Mouse (Mus musculus) embryonic facial prominence, embryonic 10.5 days (tissue): Measurements from ENCODE around the gene Pcsk2. TPM values are rescaled to one million over a fixed set of nuclear protein-coding genes. Genes with fewer than 3 reads are reported as not detected.

Experiments
- DNase-seq: peaks from one replicate; pipeline ENCODE4 v3.0.0-alpha.2; 2017; ENCODE audit warnings: low spot score
- H3K27ac ChIP-seq: fragments of 300-500 bp; sonication (generic); replicated peaks from 2 replicates; pipeline ENCODE4 v1.5.1; 2016; ENCODE audit warnings: mild to moderate bottlenecking
- H3K27me3 ChIP-seq: fragments of 300-500 bp; sonication (generic); replicated peaks from 2 replicates; pipeline ENCODE4 v1.6.1; 2016; ENCODE audit warnings: low read depth, mild to moderate bottlenecking; ENCODE audit not compliant: poor library complexity, severe bottlenecking
- H3K36me3 ChIP-seq: fragments of 300-500 bp; sonication (generic); replicated peaks from 2 replicates; pipeline ENCODE4 v1.6.1; 2016; ENCODE audit warnings: mild to moderate bottlenecking, moderate library complexity
- H3K4me1 ChIP-seq: fragments of 300-500 bp; sonication (generic); 2 replicates; pipeline ENCODE4 v1.6.1; 2016
- H3K4me3 ChIP-seq: fragments of 300-500 bp; sonication (generic); 2 replicates; pipeline ENCODE4 v1.5.1; 2016; ENCODE audit warnings: mild to moderate bottlenecking, moderate library complexity
- H3K9me3 ChIP-seq: fragments of 300-500 bp; sonication (generic); 2 replicates; pipeline ENCODE4 v1.6.1; 2016; ENCODE audit warnings: mild to moderate bottlenecking
- WGBS: fragments of 180-500 bp; shearing (Covaris S2); methylation state at CpG from one replicate; pipeline ENCODE4 v1.1.7; 2016; 5-methylcytosine and 5-hydroxymethylcytosine counted together
- polyA plus RNA-seq: library from polyadenylated mRNA; unstranded; fragments of >200 nt; fragmentation: Nextera tagmentation; extraction: Ambion mirVana; gene quantifications from 2 replicates; pipeline ENCODE4 v1.2.1, GENCODE M21; 2016

Gene Pcsk2
- polyA plus RNA-seq, 1 experiment from 2014 or later, result 0.93 TPM

DNA sequence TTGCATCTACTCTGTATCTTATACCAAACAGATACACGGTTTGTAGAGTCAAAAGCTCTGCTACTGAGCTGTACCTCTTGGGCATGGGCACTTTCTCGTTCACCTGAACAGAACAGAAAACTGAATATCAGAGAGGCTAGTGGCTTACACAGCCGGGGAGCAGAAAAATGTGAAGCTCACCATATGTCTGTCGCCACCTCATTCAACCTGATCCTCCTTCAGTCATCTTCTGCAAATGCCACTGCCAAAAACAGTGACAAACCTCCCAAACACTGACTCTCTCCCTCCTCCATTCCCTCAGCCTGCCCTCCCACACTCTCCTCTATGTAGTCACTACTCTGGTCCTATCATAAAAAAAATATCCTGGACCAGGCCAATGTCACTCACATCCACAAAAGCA, 165.9 kb downstream of the Pcsk2 start:
- Histone ChIP-seq H3K9me3 (no peaks in the 10 kb centered on the region), H3K27ac (no peak overlapping the region), H3K27me3 (no peaks in the 10 kb centered on the region), H3K4me1 (no peaks in the 10 kb centered on the region), H3K36me3 (no peaks in the 10 kb centered on the region), H3K4me3 (no peak overlapping the region)
- no peak for DNase-seq
- WGBS, result 82% methylated on average over 4 of the region's 4 CpGs

DNA sequence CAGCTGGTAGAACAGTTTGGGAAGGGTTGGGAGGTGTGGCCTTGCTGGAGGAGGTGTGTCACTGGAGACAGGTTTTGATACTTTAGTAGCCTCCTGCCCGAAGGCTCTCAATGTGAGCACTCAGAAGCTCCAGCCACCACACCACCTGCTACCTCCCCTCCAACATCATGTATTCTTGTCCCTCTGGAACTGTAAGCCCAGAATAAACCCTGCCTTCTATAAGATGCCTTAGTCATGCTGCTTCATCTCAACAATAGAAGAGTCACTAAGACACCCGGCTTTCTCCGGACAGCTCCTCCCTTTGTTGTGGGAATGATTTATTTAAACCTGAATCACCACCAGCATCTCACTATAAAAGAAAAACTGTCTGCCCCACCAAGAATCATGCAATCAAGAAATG, 166.9 kb downstream of the Pcsk2 start:
- Histone ChIP-seq H3K4me3 (no peak overlapping the region), H3K4me1 (no peaks in the 10 kb centered on the region), H3K36me3 (no peaks in the 10 kb centered on the region), H3K9me3 (no peaks in the 10 kb centered on the region), H3K27ac (no peak overlapping the region), H3K27me3 (no peaks in the 10 kb centered on the region)
- DNase-seq, result no peak
- WGBS, result 85% methylated on average over 3 of the region's 3 CpGs

DNA sequence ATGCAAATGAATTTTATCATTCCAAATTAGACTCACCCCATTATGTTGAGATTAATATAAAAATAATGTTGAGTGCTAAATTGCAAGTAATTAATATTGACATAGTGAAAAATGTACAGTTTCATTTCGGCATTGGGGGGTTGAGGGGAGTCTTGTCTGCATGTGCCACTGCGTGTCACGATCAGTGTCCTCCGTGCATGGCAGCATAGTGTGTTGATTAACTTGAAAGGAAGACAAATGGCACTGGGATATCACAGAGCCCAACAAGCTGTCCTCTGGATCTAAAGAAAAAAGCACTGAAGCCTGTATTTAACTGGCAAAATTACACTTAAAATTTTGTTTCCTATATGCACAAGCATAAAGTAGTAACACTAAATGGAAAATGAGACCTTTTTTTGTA, 167.9 kb downstream of the Pcsk2 start:
- 92% methylated on average over 4 of the region's 4 CpGs for WGBS

DNA sequence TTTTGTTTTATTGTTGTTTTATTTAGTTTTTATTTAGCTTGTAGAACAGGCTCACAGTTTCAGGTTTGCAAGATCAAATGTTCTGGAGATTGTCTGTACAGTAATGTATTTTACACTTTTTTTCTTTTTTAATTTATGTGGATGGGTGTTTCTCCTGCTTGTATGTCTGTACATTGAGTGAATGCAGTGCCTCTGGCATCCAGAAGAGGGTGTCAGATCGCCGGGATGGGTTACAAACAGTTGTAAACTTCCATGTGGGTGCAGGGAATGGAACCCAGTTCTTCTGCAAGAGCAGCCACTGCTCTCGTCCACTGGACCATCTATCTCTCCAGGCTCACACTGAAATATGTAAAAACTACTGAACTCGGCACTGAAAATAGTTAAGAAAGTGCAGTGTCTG, 169.2 kb downstream of the Pcsk2 start:
- no peaks in the 10 kb centered on the region for H3K9me3 ChIP-seq
- 69% methylated on average over 4 of the region's 4 CpGs for WGBS
- no peaks in the 10 kb centered on the region for H3K4me1 ChIP-seq
- H3K36me3 ChIP-seq, result no peaks in the 10 kb centered on the region
- no peak overlapping the region for H3K27ac ChIP-seq
- no peak overlapping the region for H3K4me3 ChIP-seq
- H3K27me3 ChIP-seq, result no peaks in the 10 kb centered on the region
- DNase-seq, result no peak

More for the DNA sequence above, 167.9 kb downstream of the Pcsk2 start:
- H3K36me3 ChIP-seq, result no peaks in the 10 kb centered on the region
- H3K4me1 ChIP-seq, result no peaks in the 10 kb centered on the region
- no peaks in the 10 kb centered on the region for H3K9me3 ChIP-seq
- DNase-seq, result no peak
- H3K27ac ChIP-seq, result no peak overlapping the region
- no peaks in the 10 kb centered on the region for H3K27me3 ChIP-seq
- H3K4me3 ChIP-seq, result no peak overlapping the region

DNA sequence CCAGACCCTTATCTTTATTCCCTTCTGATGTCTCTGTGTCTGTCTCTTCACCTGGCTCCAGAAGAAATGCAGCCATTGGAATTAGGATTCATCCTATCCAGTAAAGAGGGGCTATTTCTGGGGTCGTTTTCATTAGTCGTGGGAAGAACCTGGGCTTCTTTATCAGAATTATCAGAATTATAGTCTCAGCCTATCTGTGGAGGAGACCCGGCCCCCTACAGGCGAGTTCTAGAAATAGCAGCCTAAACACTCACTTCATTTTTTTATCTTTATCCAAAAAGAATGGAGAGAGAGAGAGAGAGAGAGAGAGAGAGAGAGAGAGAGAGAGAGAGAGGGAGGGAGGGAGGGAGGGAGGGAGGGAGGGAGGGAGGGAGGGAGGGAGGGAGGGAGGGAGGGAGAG, 177.3 kb downstream of the Pcsk2 start:
- Histone ChIP-seq H3K27me3 (no peaks in the 10 kb centered on the region), H3K27ac (no peak overlapping the region), H3K4me1 (no peaks in the 10 kb centered on the region), H3K9me3 (no peaks in the 10 kb centered on the region), H3K36me3 (no peaks in the 10 kb centered on the region), H3K4me3 (no peak overlapping the region)
- peak; percentile 13 for DNase-seq
- 24% methylated on average over 4 of the region's 4 CpGs for WGBS

DNA sequence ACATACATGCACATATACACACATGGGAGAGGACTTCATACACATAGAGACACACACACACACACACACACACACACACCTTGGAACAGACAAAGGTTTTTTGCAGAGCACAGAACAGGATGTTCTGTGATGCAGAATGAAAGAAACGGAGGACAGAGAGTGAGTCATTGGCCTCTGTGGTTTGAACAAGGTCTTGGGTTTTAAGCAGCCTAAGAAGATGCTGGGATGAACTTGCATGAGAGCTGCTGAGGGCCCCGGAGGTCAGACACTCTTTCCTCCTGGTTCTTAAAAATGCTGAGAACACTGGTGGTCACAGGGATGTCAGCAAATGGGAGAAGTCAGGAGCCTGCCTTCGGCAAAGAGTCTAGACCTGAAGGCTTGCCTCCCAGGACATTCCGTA, 178.1 kb downstream of the Pcsk2 start:
- no peak for DNase-seq
- Histone ChIP-seq H3K27ac (no peak overlapping the region), H3K9me3 (no peaks in the 10 kb centered on the region), H3K4me1 (no peaks in the 10 kb centered on the region), H3K27me3 (no peaks in the 10 kb centered on the region), H3K4me3 (no peak overlapping the region), H3K36me3 (no peaks in the 10 kb centered on the region)
- WGBS, result 91% methylated on average over 4 of the region's 4 CpGs

DNA sequence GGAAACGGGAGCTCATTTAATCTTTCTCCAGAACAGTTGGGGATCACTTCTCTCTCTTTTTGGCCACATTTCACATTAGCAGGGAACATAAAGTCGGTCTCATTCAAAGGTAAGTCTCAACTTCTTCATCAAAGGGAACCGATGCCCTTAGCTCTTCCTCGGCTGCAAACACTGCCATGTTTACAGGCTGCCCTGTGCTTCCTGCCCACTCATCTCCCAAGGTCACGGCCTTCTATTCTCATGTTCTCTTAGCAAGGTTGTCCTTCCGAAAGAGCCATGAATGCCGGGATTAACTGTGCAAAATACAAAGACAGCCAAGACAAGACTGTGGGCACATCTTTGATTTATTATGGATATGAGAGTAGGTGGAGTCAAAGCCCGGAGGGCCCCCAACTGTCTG, 178.8 kb downstream of the Pcsk2 start:
- no peak for DNase-seq
- Histone ChIP-seq H3K27me3 (no peaks in the 10 kb centered on the region), H3K9me3 (no peaks in the 10 kb centered on the region), H3K27ac (no peak overlapping the region), H3K36me3 (no peaks in the 10 kb centered on the region), H3K4me3 (no peak overlapping the region), H3K4me1 (no peaks in the 10 kb centered on the region)
- 88% methylated on average over 8 of the region's 8 CpGs for WGBS

DNA sequence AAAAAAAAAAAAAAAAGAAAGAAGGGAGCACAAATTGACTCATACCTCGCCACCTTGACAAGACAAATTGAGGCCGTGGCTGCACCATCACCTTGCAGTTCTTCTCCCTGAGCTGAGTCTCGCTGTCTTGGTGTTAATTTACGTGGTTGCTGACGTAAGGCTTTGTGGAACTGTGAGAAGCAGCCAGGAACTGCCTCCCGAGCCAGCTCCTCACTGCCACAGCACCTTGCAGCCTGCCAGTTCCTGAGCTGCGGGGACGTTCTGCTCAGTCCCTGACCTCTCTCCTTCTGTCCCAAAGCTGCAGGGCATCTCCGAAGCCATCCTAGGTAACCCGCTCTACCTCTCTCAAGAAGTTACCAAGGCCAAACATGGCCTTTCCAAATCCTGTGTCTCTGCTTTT, 186.5 kb downstream of the Pcsk2 start:
- no peak for DNase-seq
- Histone ChIP-seq H3K27ac (no peak overlapping the region), H3K36me3 (no peaks in the 10 kb centered on the region), H3K4me1 (no peaks in the 10 kb centered on the region), H3K9me3 (no peaks in the 10 kb centered on the region), H3K4me3 (no peak overlapping the region), H3K27me3 (no peaks in the 10 kb centered on the region)
- 89% methylated on average over 10 of the region's 10 CpGs for WGBS

DNA sequence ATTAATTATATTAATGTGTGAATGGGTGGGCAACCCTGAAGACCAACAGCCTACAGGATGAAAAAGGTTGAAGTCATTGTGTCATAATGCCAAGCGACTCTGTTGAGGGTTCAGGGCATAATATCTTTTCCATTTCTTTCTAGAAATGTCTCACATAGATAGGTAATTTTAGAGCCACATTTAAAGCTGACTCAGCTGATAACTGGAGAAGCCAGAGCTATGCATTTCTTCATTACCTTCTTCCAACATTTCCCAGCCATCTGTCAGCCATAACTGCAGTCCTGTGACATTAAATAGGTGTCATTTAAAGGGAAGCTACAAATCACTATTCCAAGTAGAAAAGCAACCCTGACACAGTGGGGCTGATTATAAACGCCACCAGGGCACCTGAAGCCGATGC, 189.5 kb downstream of the Pcsk2 start:
- Histone ChIP-seq H3K4me3 (no peak overlapping the region), H3K36me3 (no peaks in the 10 kb centered on the region), H3K4me1 (no peaks in the 10 kb centered on the region), H3K27me3 (no peaks in the 10 kb centered on the region), H3K9me3 (no peaks in the 10 kb centered on the region), H3K27ac (no peak overlapping the region)
- DNase-seq, result no peak
- 88% methylated on average over 3 of the region's 3 CpGs for WGBS

DNA sequence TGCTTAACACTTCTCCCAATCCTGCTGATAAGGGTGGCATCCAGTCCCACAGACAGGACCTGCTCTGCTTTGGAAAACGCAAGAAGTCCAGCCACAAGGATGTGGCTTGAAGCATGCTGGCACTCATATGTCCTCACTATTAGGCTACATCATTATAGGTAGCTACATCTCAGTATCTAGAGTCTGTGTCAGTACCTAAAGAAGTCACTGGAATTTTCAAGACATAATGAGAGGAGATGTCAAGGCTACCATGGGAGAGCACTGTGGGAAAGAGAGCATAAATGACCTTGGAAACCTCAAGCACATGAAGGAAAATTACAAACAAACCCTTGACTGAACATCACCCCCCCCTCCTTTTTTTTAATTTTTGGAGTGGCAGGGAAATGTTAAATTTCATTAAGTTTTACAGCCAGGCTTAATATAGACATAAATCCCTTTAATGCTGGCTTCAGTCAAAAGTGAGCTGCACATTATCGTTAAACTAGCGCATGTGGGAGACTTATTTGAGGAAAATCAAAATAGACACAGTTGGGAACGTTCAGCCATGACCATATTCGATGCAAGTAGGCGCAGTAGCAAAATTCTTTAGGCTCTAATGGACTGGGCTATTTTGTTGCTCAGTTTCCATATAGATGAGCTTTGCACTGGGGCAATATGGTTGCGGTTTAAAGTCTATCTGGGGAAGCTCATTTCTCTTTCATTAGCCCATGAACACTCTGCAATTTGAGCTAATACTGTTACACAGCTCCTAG, 193.7 kb downstream of the Pcsk2 start:
- H3K4me3 ChIP-seq, result no peak overlapping the region
- 88% methylated on average over 7 of the region's 7 CpGs for WGBS
- no peaks in the 10 kb centered on the region for H3K36me3 ChIP-seq
- no peaks in the 10 kb centered on the region for H3K27me3 ChIP-seq
- H3K9me3 ChIP-seq, result no peaks in the 10 kb centered on the region
- H3K4me1 ChIP-seq, result no peaks in the 10 kb centered on the region
- no peak overlapping the region for H3K27ac ChIP-seq
- no peak for DNase-seq

DNA sequence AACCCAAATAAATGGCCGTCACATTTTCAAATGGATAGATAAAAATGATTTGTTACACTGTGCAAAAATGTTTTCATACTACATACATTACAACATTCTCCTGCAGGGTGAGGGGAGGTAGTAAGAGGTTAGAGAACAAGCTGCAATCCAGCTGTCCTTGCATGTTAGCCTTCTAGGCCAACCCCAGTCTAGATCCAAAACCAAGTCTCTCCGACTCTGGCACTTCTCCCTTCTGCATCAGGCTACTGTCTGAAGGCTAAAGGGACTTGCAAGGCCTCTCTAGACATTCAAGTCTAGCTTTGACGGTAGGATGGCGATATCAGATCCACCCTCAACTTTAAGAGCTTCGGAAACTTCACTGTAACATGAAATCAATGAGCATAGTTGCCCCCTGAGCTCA, 196.5 kb downstream of the Pcsk2 start:
- DNase-seq, result no peak

DNA sequence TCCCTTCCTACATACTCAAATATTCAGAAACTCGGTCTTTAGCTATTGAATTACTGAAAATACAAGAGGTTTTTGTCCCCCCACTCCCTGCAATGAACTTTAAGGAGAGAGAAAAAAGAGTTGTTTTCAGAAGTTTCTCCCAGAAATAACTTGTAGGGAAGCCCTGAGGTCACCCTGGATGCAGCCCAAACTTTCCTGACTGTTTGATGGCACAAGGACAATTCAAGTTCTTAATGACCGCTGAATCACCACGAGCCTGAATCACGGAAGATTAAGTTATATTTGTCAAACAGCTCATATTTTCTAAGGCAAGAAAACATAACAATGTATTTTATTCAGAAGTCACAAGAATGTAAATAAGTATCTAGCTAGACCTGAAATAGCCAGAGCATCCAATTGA, 197.1 kb downstream of the Pcsk2 start:
- Histone ChIP-seq H3K4me1 (no peaks in the 10 kb centered on the region), H3K36me3 (no peaks in the 10 kb centered on the region), H3K27ac (no peak overlapping the region), H3K9me3 (no peaks in the 10 kb centered on the region), H3K27me3 (no peaks in the 10 kb centered on the region), H3K4me3 (no peak overlapping the region)
- WGBS, result 85% methylated on average over 4 of the region's 4 CpGs
- no peak for DNase-seq

More for the DNA sequence above, 196.5 kb downstream of the Pcsk2 start:
- Histone ChIP-seq H3K36me3 (no peaks in the 10 kb centered on the region), H3K4me3 (no peak overlapping the region), H3K9me3 (no peaks in the 10 kb centered on the region), H3K27me3 (no peaks in the 10 kb centered on the region), H3K27ac (no peak overlapping the region), H3K4me1 (no peaks in the 10 kb centered on the region)
- WGBS, result 92% methylated on average over 5 of the region's 5 CpGs

DNA sequence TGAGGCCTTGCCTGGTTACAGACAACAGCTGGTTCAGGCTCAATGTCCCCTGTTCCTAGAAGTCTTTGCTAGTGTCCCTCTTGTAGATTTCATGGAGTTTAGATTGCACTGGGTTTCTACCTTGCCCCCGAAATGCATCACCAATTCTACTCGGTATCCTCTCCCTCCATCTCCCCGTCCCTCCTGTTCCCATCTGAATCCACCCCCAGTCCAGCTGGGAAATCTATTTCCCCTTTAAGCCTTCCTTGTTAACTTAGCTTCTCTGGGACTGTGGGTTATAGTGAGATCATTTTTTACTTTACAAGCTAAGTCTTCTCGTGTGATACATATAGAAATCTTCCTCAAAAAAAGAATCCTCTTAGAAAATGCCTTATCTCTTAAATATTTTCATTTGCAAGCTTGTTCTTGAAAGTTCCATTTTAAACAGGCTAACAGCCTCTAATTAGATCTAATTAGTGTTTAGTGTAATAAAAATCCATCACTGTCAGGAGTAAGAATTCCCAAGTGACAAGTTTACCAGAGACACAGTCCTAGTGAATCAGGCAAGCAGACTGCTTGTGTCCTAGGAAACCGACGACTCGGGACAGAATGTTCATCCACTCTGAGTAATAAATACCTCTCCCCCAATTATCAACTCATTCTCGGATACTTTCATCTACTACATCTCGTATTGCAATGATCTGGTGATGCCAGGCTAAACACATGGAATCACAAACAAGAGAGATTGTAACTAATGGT, 206.3 kb downstream of the Pcsk2 start:
- Histone ChIP-seq H3K4me1 (no peaks in the 10 kb centered on the region), H3K9me3 (no peaks in the 10 kb centered on the region), H3K27me3 (no peaks in the 10 kb centered on the region), H3K36me3 (no peaks in the 10 kb centered on the region), H3K27ac (no peak overlapping the region), H3K4me3 (no peak overlapping the region)
- WGBS, result 80% methylated on average over 9 of the region's 9 CpGs
- no peak for DNase-seq
